Mouse (Mus musculus): ENCODE results near the gene Pnpla1. TPM values are rescaled to one million over a fixed set of nuclear protein-coding genes. Genes with fewer than 3 reads are reported as not detected.

Gene Pnpla1
- polyA plus RNA-seq, 1 experiment from 2014 or later = 0.53 TPM

- no peaks in the 10 kb centered on the region for H3K27me3 ChIP-seq
- WGBS = 91% methylated on average over 18 of the region's 18 CpGs
- H3K27ac ChIP-seq = no peak overlapping the region
- H3K9ac ChIP-seq = no peak overlapping the region
- ATAC-seq (ENCODE audit: low FRiP score, low read depth) = no peak
- H3K4me2 ChIP-seq (replicated peaks) = no peak overlapping the region
- H3K9me3 ChIP-seq = no peaks in the 10 kb centered on the region
- peaks cover 10% of the 10 kb centered on the region for H3K4me1 ChIP-seq
- no peaks in the 10 kb centered on the region for H3K36me3 ChIP-seq
- H3K4me3 ChIP-seq = no peak overlapping the region
Measured at GRCm38 (mm10) chr17:28931436-28932211, 73.4 kb downstream of the Pnpla1 start.

- 92% methylated on average over 4 of the region's 4 CpGs for WGBS
- Histone ChIP-seq H3K4me3 (no peak overlapping the region), H3K27me3 (no peaks in the 10 kb centered on the region), H3K9me3 (no peaks in the 10 kb centered on the region; the same call in 1 of the 2 replicates), H3K9ac (no peak overlapping the region), H3K36me3 (no peaks in the 10 kb centered on the region), H3K27ac (no peak overlapping the region), H3K4me2 (replicated peaks) (no peak overlapping the region), H3K4me1 (peaks cover 10% of the 10 kb centered on the region)
- ATAC-seq (ENCODE audit: low FRiP score, low read depth) = no peak
Measured at GRCm38 (mm10) chr17:28932274-28932673, 74.1 kb downstream of the Pnpla1 start.

GRCm38 (mm10) chr17:28934120-28934916 is 76.1 kb downstream of the Pnpla1 start:
- 73% methylated on average over 19 of the region's 19 CpGs for WGBS

GRCm38 (mm10) chr17:28936133-28936532 is 77.9 kb downstream of the Pnpla1 start:
- H3K9ac ChIP-seq = no peak overlapping the region
- no peak overlapping the region for H3K4me2 ChIP-seq (replicated peaks)
- no peaks in the 10 kb centered on the region for H3K27me3 ChIP-seq
- 88% methylated on average over 7 of the region's 7 CpGs for WGBS
- no peak overlapping the region for H3K4me3 ChIP-seq
- no peaks in the 10 kb centered on the region for H3K4me1 ChIP-seq
- no peak overlapping the region for H3K27ac ChIP-seq
- ATAC-seq (ENCODE audit: low FRiP score, low read depth) = no peak
- no peaks in the 10 kb centered on the region for H3K36me3 ChIP-seq
- no peaks in the 10 kb centered on the region; the same call in 1 of the 2 replicates for H3K9me3 ChIP-seq

More at GRCm38 (mm10) chr17:28934120-28934916, 76.1 kb downstream of the Pnpla1 start:
- Histone ChIP-seq H3K36me3 (no peaks in the 10 kb centered on the region), H3K27ac (no peak overlapping the region), H3K9ac (no peak overlapping the region), H3K4me2 (replicated peaks) (no peak overlapping the region), H3K4me1 (peaks cover 10% of the 10 kb centered on the region), H3K9me3 (no peaks in the 10 kb centered on the region; the same call in 1 of the 2 replicates), H3K27me3 (no peaks in the 10 kb centered on the region), H3K4me3 (no peak overlapping the region)
- no peak for ATAC-seq (ENCODE audit: low FRiP score, low read depth)

GRCm38 (mm10) chr17:28936622-28937345 is 78.6 kb downstream of the Pnpla1 start:
- Histone ChIP-seq H3K4me2 (replicated peaks) (no peak overlapping the region), H3K4me1 (no peaks in the 10 kb centered on the region), H3K27me3 (no peaks in the 10 kb centered on the region), H3K4me3 (no peak overlapping the region), H3K9me3 (no peaks in the 10 kb centered on the region; the same call in 1 of the 2 replicates), H3K36me3 (no peaks in the 10 kb centered on the region), H3K9ac (no peak overlapping the region), H3K27ac (no peak overlapping the region)
- WGBS = 83% methylated on average over 10 of the region's 10 CpGs
- no peak for ATAC-seq (ENCODE audit: low FRiP score, low read depth)

Other genes with a start within 250 kb of the Pnpla1 start
- 93.3 and 97.9 TPM in 2 replicates for gene Srpk1, start 235.7 kb upstream of the Pnpla1 start, polyA plus RNA-seq (2015; fragmentation: Nextera tagmentation; extraction: Ambion mirVana)
- 0.98 and 1.2 TPM in 2 replicates for gene Slc26a8, start 168.2 kb upstream of the Pnpla1 start, polyA plus RNA-seq (2015; fragmentation: Nextera tagmentation; extraction: Ambion mirVana)
- 37.1 and 37.8 TPM in 2 replicates for gene Mapk14, start 167.1 kb upstream of the Pnpla1 start, polyA plus RNA-seq (2015; fragmentation: Nextera tagmentation; extraction: Ambion mirVana)
- 3.2 and 3.7 TPM in 2 replicates for gene AC170998.1, start 132.3 kb upstream of the Pnpla1 start, polyA plus RNA-seq (2015; fragmentation: Nextera tagmentation; extraction: Ambion mirVana)
- gene Mapk13, start 89.1 kb upstream of the Pnpla1 start, polyA plus RNA-seq (2015; fragmentation: Nextera tagmentation; extraction: Ambion mirVana) = 29.0 and 29.8 TPM in 2 replicates
- 11.3 and 11.8 TPM in 2 replicates for gene Brpf3, start 57.3 kb upstream of the Pnpla1 start, polyA plus RNA-seq (2015; fragmentation: Nextera tagmentation; extraction: Ambion mirVana)
- gene 4930539E08Rik, start 56.9 kb downstream of the Pnpla1 start, polyA plus RNA-seq (2015; fragmentation: Nextera tagmentation; extraction: Ambion mirVana) = 0.27 and 0.36 TPM in 2 replicates
- not detected in 2 replicates for gene Pxt1, start 85.4 kb downstream of the Pnpla1 start, polyA plus RNA-seq (2015; fragmentation: Nextera tagmentation; extraction: Ambion mirVana)
- 105 and 120 TPM in 2 replicates for gene Kctd20, start 93.5 kb downstream of the Pnpla1 start, polyA plus RNA-seq (2015; fragmentation: Nextera tagmentation; extraction: Ambion mirVana)
- gene Stk38, start 149.6 kb downstream of the Pnpla1 start, polyA plus RNA-seq (2015; fragmentation: Nextera tagmentation; extraction: Ambion mirVana) = 119 and 120 TPM in 2 replicates
- 694 and 714 TPM in 2 replicates for gene Srsf3, start 174.2 kb downstream of the Pnpla1 start, polyA plus RNA-seq (2015; fragmentation: Nextera tagmentation; extraction: Ambion mirVana)
- 91.0 and 92.1 TPM in 2 replicates for gene Cdkn1a, start 232.6 kb downstream of the Pnpla1 start, polyA plus RNA-seq (2015; fragmentation: Nextera tagmentation; extraction: Ambion mirVana)